Mouse (Mus musculus) embryonic facial prominence, embryonic 14.5 days (tissue): Measurements from ENCODE around the gene Dbh. TPM values are rescaled to one million over a fixed set of nuclear protein-coding genes. Genes with fewer than 3 reads are reported as not detected.

Source experiments
- ATAC-seq: fragments of 200-750 bp; cut with Nextera tagmentation; 2 replicates; pipeline ENCODE4 v1.8.0; 2017; ENCODE audit warnings: low read depth, moderate number of reproducible peaks, moderate TSS enrichment
- DNase-seq: peaks from one replicate; pipeline ENCODE4 v3.0.0-alpha.2; 2015; ENCODE audit warnings: low spot score
- H3K27ac ChIP-seq: fragments of 300-500 bp; sonication (generic); replicated peaks from 2 replicates; pipeline ENCODE4 v1.5.1; 2014; ENCODE audit warnings: low read depth, mild to moderate bottlenecking, low read length, moderate library complexity
- H3K27me3 ChIP-seq: fragments of 300-500 bp; sonication (generic); replicated peaks from 2 replicates; pipeline ENCODE4 v1.6.1; 2014; ENCODE audit warnings: low read length; ENCODE audit not compliant: control insufficient read depth, insufficient read depth
- H3K36me3 ChIP-seq: fragments of 300-500 bp; sonication (generic); 2 replicates; pipeline ENCODE4 v1.6.1; 2014; ENCODE audit warnings: low read length, mixed read lengths; ENCODE audit not compliant: control insufficient read depth, insufficient read depth
- H3K4me1 ChIP-seq: fragments of 300-500 bp; sonication (generic); 2 replicates; pipeline ENCODE4 v1.6.1; 2014; ENCODE audit warnings: antibody characterized with exemption, low read length; ENCODE audit not compliant: control insufficient read depth, insufficient read depth
- H3K4me2 ChIP-seq: fragments of 300-500 bp; sonication (generic); 2 replicates; pipeline ENCODE4 v1.6.1; 2014; ENCODE audit warnings: low read depth, mild to moderate bottlenecking, low read length, moderate library complexity, mixed read lengths
- H3K4me3 ChIP-seq: fragments of 300-500 bp; sonication (generic); 2 replicates; pipeline ENCODE4 v1.5.1; 2014; ENCODE audit warnings: low read depth, mild to moderate bottlenecking, low read length
- H3K9ac ChIP-seq: fragments of 300-500 bp; sonication (generic); 2 replicates; pipeline ENCODE4 v1.6.1; 2014; ENCODE audit warnings: low read depth, mild to moderate bottlenecking, low read length, moderate library complexity, mixed read lengths
- H3K9me3 ChIP-seq: fragments of 300-500 bp; sonication (generic); 2 replicates; pipeline ENCODE4 v1.6.1; 2016; ENCODE audit warnings: low read length; ENCODE audit not compliant: control insufficient read depth
- WGBS: fragments of 180-500 bp; shearing (Covaris S2); extraction: QIAGEN DNeasy Blood & Tissue Kit; methylation state at CpG from one replicate; pipeline ENCODE4 v1.1.7; 2014; 5-methylcytosine and 5-hydroxymethylcytosine counted together
- polyA plus RNA-seq: library from polyadenylated mRNA; unstranded; fragments of >200 nt; fragmentation: Nextera tagmentation; extraction: Ambion mirVana; gene quantifications from 2 replicates; pipeline ENCODE4 v1.2.1, GENCODE M21; 2014

Dbh gene
- polyA plus RNA-seq, result 2.1 and 3.9 TPM in 2 replicates

DNA sequence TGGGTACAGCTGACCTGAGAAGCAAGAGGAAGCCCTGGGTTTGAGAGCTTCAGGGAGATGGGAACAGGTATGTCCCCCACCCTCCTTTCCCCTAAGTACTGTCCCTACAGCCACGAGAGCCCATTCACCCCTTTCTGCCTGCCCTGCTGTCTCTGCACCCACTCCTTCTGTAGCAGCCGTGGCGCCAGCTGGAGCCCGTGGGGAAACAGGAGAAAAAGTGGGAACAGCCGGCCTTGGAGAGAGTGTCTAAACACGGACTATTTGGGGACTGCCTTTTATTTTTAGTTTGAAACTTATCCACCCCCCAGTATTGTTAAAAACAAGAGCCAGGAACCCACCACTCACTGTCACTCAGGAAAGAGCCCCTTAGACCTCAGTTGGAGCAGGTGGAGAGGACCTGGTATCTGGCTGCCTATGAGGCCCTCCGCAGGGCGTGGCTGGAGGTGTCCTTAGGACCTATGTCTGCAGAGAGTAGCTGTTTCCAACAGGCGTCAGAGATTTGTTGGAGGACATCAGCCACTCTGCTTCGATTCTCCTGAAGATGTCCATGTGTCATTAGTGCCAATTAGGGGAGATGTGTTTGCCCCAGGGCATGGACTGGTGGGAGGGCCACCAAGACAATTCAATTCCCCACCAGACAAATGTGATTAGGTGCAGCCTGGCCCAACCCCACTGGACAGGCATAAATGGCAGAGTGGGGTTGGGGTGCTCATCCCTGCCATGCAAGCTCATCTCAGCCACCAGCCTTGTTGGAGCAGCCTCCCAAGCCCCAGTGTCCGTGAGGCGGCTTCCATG lies at the start of gene Dbh:
Gene Dbh (plus strand): TSS at position 438 of the 795 bp plus-strand sequence.
- no peaks in the 10 kb centered on the region for H3K9me3 ChIP-seq
- no peaks in the 10 kb centered on the region for H3K36me3 ChIP-seq
- H3K9ac ChIP-seq, result no peak within 1 kb of the TSS
- H3K27me3 ChIP-seq, result no peaks in the 10 kb centered on the region
- H3K4me3 ChIP-seq, result no peak within 1 kb of the TSS
- ATAC-seq, result peak; percentile 27; the same call in 1 of the 2 replicates
- H3K27ac ChIP-seq, result no peak within 1 kb of the TSS
- WGBS, result 74% methylated on average over 12 of the region's 12 CpGs
- DNase-seq, result no peak
- peaks cover 19% of the 10 kb centered on the region for H3K4me1 ChIP-seq
- no peak within 1 kb of the TSS for H3K4me2 ChIP-seq

DNA sequence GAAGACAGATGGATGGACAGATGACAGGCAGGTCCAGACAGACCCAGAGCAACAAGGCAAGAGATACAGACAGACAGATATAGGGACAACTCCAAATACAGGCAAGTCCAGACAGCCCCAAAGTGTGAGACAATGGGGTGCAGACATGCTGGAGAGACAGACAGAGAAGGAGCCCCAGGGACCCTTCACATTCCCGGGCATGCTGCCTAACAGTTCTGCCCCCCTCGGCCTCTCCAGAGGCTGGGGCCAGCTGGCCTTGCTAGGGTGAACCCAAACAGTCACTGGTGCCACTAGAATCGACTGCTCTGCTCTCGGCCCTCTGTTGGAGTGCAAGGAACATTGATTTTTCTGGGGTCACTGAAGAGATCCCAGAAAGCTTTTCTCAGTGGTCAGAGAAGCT lies 46.6 kb upstream of the Dbh start:
- DNase-seq, result no peak
- no peak overlapping the region for H3K27ac ChIP-seq
- peaks cover 27% of the 10 kb centered on the region for H3K4me1 ChIP-seq
- no peak overlapping the region for H3K4me2 ChIP-seq
- H3K4me3 ChIP-seq, result no peak overlapping the region
- H3K36me3 ChIP-seq, result no peaks in the 10 kb centered on the region
- H3K27me3 ChIP-seq, result no peaks in the 10 kb centered on the region; the same call in 1 of the 2 replicates
- no peak for ATAC-seq
- H3K9me3 ChIP-seq, result no peaks in the 10 kb centered on the region
- H3K9ac ChIP-seq, result no peak overlapping the region
- 43% methylated on average over 4 of the region's 4 CpGs for WGBS

DNA sequence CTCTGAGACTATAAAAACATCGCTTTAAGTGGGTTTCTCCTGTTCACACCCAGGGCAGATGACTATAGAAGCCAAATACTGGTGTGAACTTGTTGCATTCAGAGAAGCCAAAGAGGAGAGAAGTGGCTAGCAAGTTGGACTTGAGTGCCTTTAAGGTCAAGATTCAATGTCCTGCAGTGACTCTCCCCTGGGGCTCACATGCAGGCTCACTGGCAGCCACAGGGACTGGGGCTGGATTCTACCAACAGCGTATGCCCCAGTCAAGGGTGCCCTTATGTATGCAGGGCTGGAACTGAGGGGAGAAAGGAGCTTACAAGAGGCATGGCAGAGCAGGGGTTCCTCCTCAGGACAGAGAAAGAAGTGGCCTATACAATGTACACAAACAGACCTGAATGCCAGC lies 45.3 kb upstream of the Dbh start:
- Histone ChIP-seq H3K9me3 (no peaks in the 10 kb centered on the region), H3K4me3 (no peak overlapping the region), H3K4me2 (no peak overlapping the region), H3K27ac (no peak overlapping the region), H3K36me3 (no peaks in the 10 kb centered on the region), H3K4me1 (peaks cover 27% of the 10 kb centered on the region), H3K9ac (no peak overlapping the region), H3K27me3 (no peaks in the 10 kb centered on the region; the same call in 1 of the 2 replicates)
- 81% methylated on average over 2 of the region's 2 CpGs for WGBS
- ATAC-seq (no peak), DNase-seq (no peak)

DNA sequence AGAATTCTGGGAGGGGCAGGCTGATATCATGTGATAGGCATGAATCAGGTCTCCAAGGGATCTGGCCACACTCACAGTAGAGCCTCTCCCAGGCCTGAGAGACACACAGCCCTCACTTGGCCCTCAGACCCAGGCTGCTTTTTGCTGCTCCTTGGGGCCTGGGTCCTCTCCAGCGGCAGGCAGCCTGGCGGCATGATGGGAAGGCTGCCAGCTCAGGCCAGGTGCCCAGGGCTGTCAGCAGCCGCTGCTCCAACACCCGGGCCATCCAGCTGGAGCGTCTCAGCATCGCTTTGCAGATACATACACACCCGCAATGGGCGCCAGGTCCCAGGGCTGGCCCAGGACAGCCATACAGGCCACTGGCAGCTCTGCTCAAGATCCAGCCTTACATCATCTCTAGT lies 44.8 kb upstream of the Dbh start:
- Histone ChIP-seq H3K4me1 (peaks cover 27% of the 10 kb centered on the region), H3K9me3 (no peaks in the 10 kb centered on the region), H3K4me2 (no peak overlapping the region), H3K36me3 (no peaks in the 10 kb centered on the region), H3K9ac (no peak overlapping the region), H3K27me3 (no peaks in the 10 kb centered on the region; the same call in 1 of the 2 replicates), H3K4me3 (no peak overlapping the region), H3K27ac (no peak overlapping the region; the same call in 1 of the 2 replicates)
- no peak for DNase-seq
- 77% methylated on average over 2 of the region's 8 CpGs for WGBS
- ATAC-seq, result peak; percentile 60; the same call in 1 of the 2 replicates

DNA sequence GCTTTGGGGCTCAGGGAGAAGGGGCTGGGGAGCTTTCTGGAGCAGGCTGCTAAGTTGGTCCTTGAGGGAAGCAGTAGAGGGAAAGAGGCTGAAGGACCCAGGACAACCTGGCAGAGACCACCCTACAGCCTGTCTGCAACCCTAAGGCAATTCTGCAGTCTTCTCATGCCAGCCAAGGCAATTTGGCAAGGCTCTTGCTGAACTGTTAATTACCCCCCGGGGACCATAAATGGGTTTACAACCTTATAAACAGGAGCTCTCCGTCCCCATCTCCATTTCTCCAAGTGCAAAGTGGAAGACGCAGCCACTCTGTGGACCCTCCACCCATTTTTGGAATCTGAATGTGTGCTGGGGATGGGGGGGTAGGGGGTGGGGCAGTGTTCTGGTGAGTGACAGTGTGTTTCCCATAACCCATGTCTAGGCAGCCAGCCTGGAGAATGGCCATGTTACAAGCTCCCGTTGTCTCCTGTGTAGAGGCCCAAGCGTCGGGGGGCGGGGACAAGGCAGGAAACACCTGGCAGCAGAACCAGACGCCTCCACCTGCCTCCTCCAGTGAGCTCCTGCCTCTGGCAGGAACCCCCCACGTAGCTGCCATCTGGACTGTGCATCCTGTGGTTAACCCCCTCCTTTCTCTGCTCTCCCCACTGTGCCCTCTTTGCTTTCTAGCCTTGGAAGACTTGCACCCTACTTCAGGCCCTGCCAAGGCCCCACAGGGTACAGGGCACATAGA lies 43.2 kb upstream of the Dbh start:
- Histone ChIP-seq H3K4me2 (0 out of 2 replicates have a peak overlapping the region, but pooled peaks have one; percentile 8), H3K27ac (peak overlapping the region; percentile 53), H3K36me3 (no peaks in the 10 kb centered on the region), H3K4me3 (no peak overlapping the region), H3K4me1 (peaks cover 27% of the 10 kb centered on the region), H3K9me3 (no peaks in the 10 kb centered on the region), H3K9ac (peak overlapping the region; percentile 21; the same call in 1 of the 2 replicates), H3K27me3 (no peaks in the 10 kb centered on the region; the same call in 1 of the 2 replicates)
- DNase-seq, result peak; percentile 85
- ATAC-seq, result peak; percentile 82
- WGBS, result 16% methylated on average over 9 of the region's 9 CpGs

DNA sequence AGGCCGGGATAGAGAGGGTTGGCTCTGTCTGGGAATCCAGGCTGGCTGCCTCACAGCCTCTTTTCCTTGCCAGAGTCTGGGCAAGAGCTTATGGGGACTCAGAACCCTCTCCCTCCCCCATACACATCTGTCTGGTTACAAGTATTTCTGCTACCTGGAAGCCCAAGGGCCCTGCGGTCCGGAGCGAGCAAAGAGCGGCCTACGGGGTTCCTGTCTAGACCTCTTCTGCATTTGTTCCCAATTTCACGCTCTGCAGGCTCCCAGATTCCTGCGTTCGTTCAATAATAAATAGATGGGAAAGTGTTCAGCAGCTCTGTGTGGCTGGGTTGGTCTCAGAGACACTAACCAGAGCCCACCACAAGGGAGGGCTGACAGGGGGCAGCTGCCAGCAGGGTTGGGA lies 42.5 kb upstream of the Dbh start:
- Histone ChIP-seq H3K27me3 (no peaks in the 10 kb centered on the region; the same call in 1 of the 2 replicates), H3K4me1 (peaks cover 27% of the 10 kb centered on the region), H3K9me3 (no peaks in the 10 kb centered on the region), H3K36me3 (no peaks in the 10 kb centered on the region), H3K4me3 (no peak overlapping the region), H3K27ac (peak overlapping the region; percentile 53), H3K9ac (peak overlapping the region; percentile 21; the same call in 1 of the 2 replicates), H3K4me2 (0 out of 2 replicates have a peak overlapping the region, but pooled peaks have one; percentile 8)
- ATAC-seq, result peak; percentile 24; the same call in 1 of the 2 replicates
- peak; percentile 49 for DNase-seq
- 30% methylated on average over 9 of the region's 9 CpGs for whole genome bisulfite sequencing

DNA sequence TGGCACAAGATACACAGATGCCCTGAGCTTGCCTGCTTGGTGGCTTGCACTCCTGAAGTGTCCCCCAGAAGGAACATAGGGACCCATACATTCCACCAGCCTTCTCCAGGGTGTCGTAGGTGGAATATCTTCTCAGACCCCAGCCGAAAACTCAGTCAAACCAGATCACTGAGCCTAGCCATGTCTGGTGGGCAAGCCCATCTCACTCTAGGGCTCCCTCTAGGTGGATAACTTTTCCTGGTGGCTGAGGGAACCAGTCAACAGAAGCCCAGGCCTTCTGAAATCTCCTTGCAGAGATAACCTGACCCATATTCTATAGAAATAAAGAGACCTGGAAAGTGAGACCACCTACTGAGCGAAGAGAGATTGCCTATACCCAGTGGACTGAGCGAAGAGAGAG lies 41.9 kb upstream of the Dbh start:
- H3K36me3 ChIP-seq, result no peaks in the 10 kb centered on the region
- no peaks in the 10 kb centered on the region; the same call in 1 of the 2 replicates for H3K27me3 ChIP-seq
- no peak overlapping the region for H3K4me3 ChIP-seq
- ATAC-seq (no peak), DNase-seq (no peak)
- no peaks in the 10 kb centered on the region for H3K9me3 ChIP-seq
- WGBS, result 91% methylated on average over 4 of the region's 4 CpGs
- no peak overlapping the region for H3K9ac ChIP-seq
- peaks cover 27% of the 10 kb centered on the region for H3K4me1 ChIP-seq
- H3K27ac ChIP-seq, result no peak overlapping the region
- no peak overlapping the region for H3K4me2 ChIP-seq

DNA sequence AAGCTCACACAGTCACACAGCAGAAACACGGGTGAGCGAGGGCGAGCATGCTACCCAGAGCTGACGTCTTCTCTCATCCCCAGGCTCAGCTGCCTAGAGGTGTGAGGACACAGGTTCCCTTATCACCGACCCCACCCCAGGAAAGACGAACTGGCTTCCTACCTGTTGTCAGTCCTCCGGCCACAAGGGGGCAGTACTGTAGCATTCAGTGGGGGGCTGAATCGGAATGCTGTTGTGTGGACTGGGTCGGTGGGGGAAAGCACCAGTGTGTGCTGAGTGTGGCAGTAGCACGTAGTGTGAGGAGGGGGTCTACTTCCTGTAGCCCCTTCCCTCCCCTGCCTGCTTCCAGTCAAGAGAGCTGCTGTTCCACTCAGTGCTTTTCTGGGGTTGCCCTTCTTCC lies 39.1 kb upstream of the Dbh start:
- Histone ChIP-seq H3K4me1 (peaks cover 18% of the 10 kb centered on the region), H3K36me3 (no peaks in the 10 kb centered on the region), H3K4me3 (no peak overlapping the region), H3K27me3 (no peaks in the 10 kb centered on the region; the same call in 1 of the 2 replicates), H3K27ac (no peak overlapping the region), H3K4me2 (no peak overlapping the region), H3K9me3 (no peaks in the 10 kb centered on the region), H3K9ac (no peak overlapping the region)
- DNase-seq (no peak), ATAC-seq (no peak)
- WGBS, result 42% methylated on average over 10 of the region's 10 CpGs
